Mouse (Mus musculus) E14TG2a.4 (cell line): Measurements from ENCODE around the gene Rps16.

Source experiments
- H3K27me3 ChIP-seq: 2 replicates; pipeline ENCODE4 v1.6.1; 2014; ENCODE audit warnings: low read length, control low read depth; ENCODE audit not compliant: insufficient read depth
- H3K36me3 ChIP-seq: 2 replicates; pipeline ENCODE4 v1.6.1; 2014; ENCODE audit warnings: low read length, control low read depth; ENCODE audit not compliant: insufficient read depth
- H3K4me1 ChIP-seq: replicated peaks from 2 replicates; pipeline ENCODE4 v1.6.1; 2014; ENCODE audit warnings: low read depth, low read length, control low read depth
- H3K4me3 ChIP-seq: replicated peaks from 2 replicates; pipeline ENCODE4 v1.5.1; 2014; ENCODE audit warnings: mild to moderate bottlenecking, low read length
- H3K9me3 ChIP-seq: 2 replicates; pipeline ENCODE4 v1.6.1; 2014; ENCODE audit warnings: low read length, control low read depth
- CTCF ChIP-seq: conservative IDR thresholded peaks from 2 replicates; pipeline ENCODE4 v1.5.1; 2014; ENCODE audit warnings: low read length
- NANOG ChIP-seq: IDR thresholded peaks from 2 replicates; pipeline ENCODE4 v1.6.1; 2014; ENCODE audit warnings: borderline replicate concordance, low read length, mixed read lengths
- POU5F1 ChIP-seq: IDR thresholded peaks from 2 replicates; pipeline ENCODE4 v1.6.1; 2014; ENCODE audit warnings: low read length, borderline replicate concordance

Gene Rps16

GRCm38 (mm10) chr7:28373891-28374495 lies 23.5 kb downstream of the Rps16 start:
- Histone ChIP-seq H3K4me3 (no peak overlapping the region), H3K9me3 (no peaks in the 10 kb centered on the region), H3K36me3 (peaks cover 31% of the 10 kb centered on the region), H3K27me3 (peaks cover 19% of the 10 kb centered on the region), H3K4me1 (peaks cover 68% of the 10 kb centered on the region)
- no peak for TF ChIP-seq POU5F1
- TF ChIP-seq CTCF = no peak
- TF ChIP-seq NANOG = no peak

- peaks cover 72% of the 10 kb centered on the region for H3K4me1 ChIP-seq
- TF ChIP-seq CTCF (no peak), NANOG (no peak), POU5F1 (no peak)
- H3K36me3 ChIP-seq = peaks cover 24% of the 10 kb centered on the region
- peak overlapping the region; percentile 89; the same call in 1 of the 2 replicates for H3K4me3 ChIP-seq
- no peaks in the 10 kb centered on the region for H3K9me3 ChIP-seq
- peaks cover 15% of the 10 kb centered on the region for H3K27me3 ChIP-seq
These were observed 24.2 kb downstream of the Rps16 start for GRCm38 (mm10) chr7:28374647-28375046.

GRCm38 (mm10) chr7:28375176-28375921 lies 24.9 kb downstream of the Rps16 start:
- Histone ChIP-seq H3K36me3 (peaks cover 17% of the 10 kb centered on the region), H3K4me3 (peak overlapping the region; percentile 89), H3K4me1 (peaks cover 73% of the 10 kb centered on the region), H3K27me3 (peaks cover 8% of the 10 kb centered on the region), H3K9me3 (no peaks in the 10 kb centered on the region)
- no peak for TF ChIP-seq POU5F1
- no peak for TF ChIP-seq CTCF
- no peak for TF ChIP-seq NANOG

GRCm38 (mm10) chr7:28376011-28376771 lies 25.7 kb downstream of the Rps16 start:
- Histone ChIP-seq H3K36me3 (peaks cover 13% of the 10 kb centered on the region), H3K9me3 (no peaks in the 10 kb centered on the region), H3K4me3 (peak overlapping the region; percentile 89), H3K27me3 (no peaks in the 10 kb centered on the region), H3K4me1 (peaks cover 73% of the 10 kb centered on the region)
- no peak for TF ChIP-seq POU5F1
- no peak for TF ChIP-seq CTCF
- no peak for TF ChIP-seq NANOG

- Histone ChIP-seq H3K36me3 (peaks cover 13% of the 10 kb centered on the region), H3K9me3 (no peaks in the 10 kb centered on the region), H3K4me1 (peaks cover 81% of the 10 kb centered on the region), H3K4me3 (peak overlapping the region; percentile 89), H3K27me3 (no peaks in the 10 kb centered on the region)
- no peak for TF ChIP-seq NANOG
- TF ChIP-seq CTCF = no peak
- TF ChIP-seq POU5F1 = no peak
These were observed 27.0 kb downstream of the Rps16 start for GRCm38 (mm10) chr7:28377190-28378065.

- Histone ChIP-seq H3K9me3 (no peaks in the 10 kb centered on the region), H3K4me3 (peak overlapping the region; percentile 89), H3K27me3 (no peaks in the 10 kb centered on the region), H3K4me1 (peaks cover 88% of the 10 kb centered on the region), H3K36me3 (peaks cover 13% of the 10 kb centered on the region)
- TF ChIP-seq CTCF (no peak), POU5F1 (no peak), NANOG (no peak)
These were observed 27.7 kb downstream of the Rps16 start for GRCm38 (mm10) chr7:28378066-28378690.

GRCm38 (mm10) chr7:28378769-28379651 lies 28.6 kb downstream of the Rps16 start:
- Histone ChIP-seq H3K9me3 (no peaks in the 10 kb centered on the region), H3K4me3 (peak overlapping the region; percentile 89), H3K27me3 (no peaks in the 10 kb centered on the region), H3K36me3 (peaks cover 16% of the 10 kb centered on the region), H3K4me1 (peaks cover 90% of the 10 kb centered on the region)
- no peak for TF ChIP-seq CTCF
